Comparison of ENCODE assay signal across 24 mouse cellular contexts in the genomic region with DNA sequence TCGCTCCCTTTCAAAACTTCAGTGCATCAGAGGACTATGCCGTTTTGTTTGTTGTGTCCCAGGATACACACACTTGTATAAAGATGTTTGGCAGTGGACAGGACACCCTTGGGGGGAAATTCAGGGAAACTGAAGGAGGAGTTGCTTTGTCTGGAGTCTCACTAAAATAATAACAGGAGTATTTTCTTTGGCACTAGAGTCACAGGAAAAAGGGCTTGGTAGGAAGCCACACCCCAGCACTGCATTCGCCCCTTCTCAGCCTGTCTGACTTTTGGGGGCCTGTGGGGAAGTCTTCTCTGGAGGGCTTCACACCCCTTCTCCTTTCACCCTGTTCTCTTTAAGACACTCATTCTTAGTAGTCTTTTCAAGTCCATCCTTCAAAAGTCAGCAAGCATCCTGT.
DNase-seq lines count a peak whose midpoint lies in the region; ATAC-seq and TF ChIP-seq lines count a peak whose summit lies in the region.
"Had no signal": no experiment of that assay in that cellular context is flagged by ENCODE, and none has a peak within 500 bp of the region (broad histone marks: within the 10 kb centered on the region; RNA-seq: fewer than 3 reads in every experiment).

No protein-coding gene starts in this region.

- TF ChIP-seq CTCF in gastrocnemius, adult 2 months (IDR thresholded peaks at IDR 0.05): no peak
- no peak for TF ChIP-seq CTCF in kidney, postnatal 0 days (IDR thresholded peaks at IDR 0.05; ENCODE audit: low read depth)

- 50% methylated on average over 3 of the region's 3 CpGs for WGBS in kidney, postnatal 0 days
- WGBS in kidney, embryonic 15.5 days: 63% methylated on average over 3 of the region's 3 CpGs

- ATAC-seq in kidney, postnatal 0 days (replicated peaks; ENCODE audit: low FRiP score, low read depth): no peak
- no peak for ATAC-seq in kidney, embryonic 15.5 days (replicated peaks; ENCODE audit: low FRiP score)
- ATAC-seq: activated CD4-positive, CD25-positive, alpha-beta regulatory T cell, adult 4 months; forebrain, embryonic 14.5 days; forebrain, postnatal 0 days; intestine, postnatal 0 days had no signal

- H3K9me3 ChIP-seq in kidney, postnatal 0 days (replicated peaks; ENCODE audit: low read length): no peaks in the 10 kb centered on the region
- H3K9me3 ChIP-seq in kidney, embryonic 15.5 days (replicated peaks): no peaks in the 10 kb centered on the region
- H3K9me3 ChIP-seq: embryonic facial prominence, embryonic 12.5 days; embryonic facial prominence, embryonic 15.5 days; heart, embryonic 10.5 days; heart, embryonic 15.5 days; hindbrain, embryonic 12.5 days; hindbrain, embryonic 15.5 days had no signal

- DNase-seq in gastrocnemius, adult 2 months: no peak
- DNase-seq in gastrocnemius, postnatal 14 days: no peak
- DNase-seq in heart, adult 8-10 months (ENCODE audit: low spot score): peak; percentile 50
- DNase-seq in heart, postnatal 4 days: no peak
- peak; percentile 18 for DNase-seq in kidney, postnatal 0 days (ENCODE audit: low spot score)
- DNase-seq in lung, postnatal 10 days: no peak
- DNase-seq: adrenal gland, adult 8-10 months; adrenal gland, postnatal 25 days; cerebellum, adult 11 months; cerebellum, adult 2 months; cerebellum, adult 9-11 months; cerebellum, postnatal 25 days; forebrain, postnatal 0 days; gastrocnemius, postnatal 36 days had no signal

- peaks cover 7% of the 10 kb centered on the region; the same call in 1 of the 2 replicates for H3K4me1 ChIP-seq in kidney, postnatal 0 days (replicated peaks; ENCODE audit: insufficient read depth, low read length)
- peaks cover 24% of the 10 kb centered on the region for H3K4me1 ChIP-seq in kidney, embryonic 15.5 days

- no peaks in the 10 kb centered on the region for H3K27me3 ChIP-seq in kidney, postnatal 0 days (ENCODE audit: insufficient read depth, low read length)
- H3K27me3 ChIP-seq in kidney, embryonic 15.5 days: no peaks in the 10 kb centered on the region
- H3K27me3 ChIP-seq: embryonic facial prominence, embryonic 12.5 days; embryonic facial prominence, embryonic 15.5 days; heart, embryonic 15.5 days; hindbrain, embryonic 12.5 days; hindbrain, embryonic 15.5 days had no signal

- H3K4me3 ChIP-seq in gastrocnemius, adult 2 months: no peak overlapping the region
- H3K4me3 ChIP-seq in kidney, postnatal 0 days (replicated peaks; ENCODE audit: low read depth, low read length): no peak overlapping the region
- H3K4me3 ChIP-seq in kidney, embryonic 15.5 days (replicated peaks): no peak overlapping the region
- H3K4me3 ChIP-seq: embryonic facial prominence, embryonic 12.5 days; embryonic facial prominence, embryonic 15.5 days; heart, embryonic 10.5 days; heart, embryonic 15.5 days; hindbrain, embryonic 12.5 days; hindbrain, embryonic 15.5 days had no signal

- H3K36me3 ChIP-seq in kidney, postnatal 0 days (ENCODE audit: insufficient read depth, low read length): no peaks in the 10 kb centered on the region
- no peaks in the 10 kb centered on the region for H3K36me3 ChIP-seq in kidney, embryonic 15.5 days
- H3K36me3 ChIP-seq: embryonic facial prominence, embryonic 12.5 days; embryonic facial prominence, embryonic 15.5 days; heart, embryonic 10.5 days; heart, embryonic 15.5 days; hindbrain, embryonic 12.5 days; hindbrain, embryonic 15.5 days had no signal

- peak overlapping the region; percentile 72 for H3K27ac ChIP-seq in gastrocnemius, adult 2 months
- H3K27ac ChIP-seq in kidney, postnatal 0 days: no peak overlapping the region
- no peak overlapping the region for H3K27ac ChIP-seq in kidney, embryonic 15.5 days
- H3K27ac ChIP-seq: embryonic facial prominence, embryonic 12.5 days; embryonic facial prominence, embryonic 15.5 days; heart, embryonic 10.5 days; heart, embryonic 15.5 days; hindbrain, embryonic 12.5 days had no signal

- intact Hi-C loops in gastrocnemius, adult 2 months (cut with DNase I): no loop called here
- intact Hi-C loops in gastrocnemius, postnatal 14 days (cut with DNase I; ENCODE audit: low total_unique reads): no loop called here

- no peak overlapping the region for H3K9ac ChIP-seq in kidney, postnatal 0 days (ENCODE audit: low read depth, low read length)
- H3K9ac ChIP-seq in kidney, embryonic 15.5 days: no peak overlapping the region
- H3K9ac ChIP-seq: embryonic facial prominence, embryonic 12.5 days; embryonic facial prominence, embryonic 15.5 days; forebrain, postnatal 0 days; heart, embryonic 15.5 days; hindbrain, embryonic 12.5 days; hindbrain, embryonic 15.5 days had no signal

- H3K4me2 ChIP-seq in kidney, postnatal 0 days (ENCODE audit: low read length): no peak overlapping the region
- no peak overlapping the region for H3K4me2 ChIP-seq in kidney, embryonic 15.5 days
- H3K4me2 ChIP-seq: embryonic facial prominence, embryonic 12.5 days; embryonic facial prominence, embryonic 15.5 days; heart, embryonic 15.5 days; hindbrain, embryonic 12.5 days; hindbrain, embryonic 15.5 days had no signal

Comparison
In these comparisons a context has a peak if more than half of its experiments do, and no peak if none do; other contexts are left out.
1. DNase-seq: peak in heart, adult 8-10 months (single experiment) and kidney, postnatal 0 days (single experiment); none in gastrocnemius, adult 2 months (single experiment), gastrocnemius, postnatal 14 days (single experiment), heart, postnatal 4 days (single experiment) and lung, postnatal 10 days (single experiment).